Mouse (Mus musculus) ES-E14 (cell line): ENCODE measurements around the gene Tas2r138. TPM values are rescaled to one million over a fixed set of nuclear protein-coding genes. Genes with fewer than 3 reads are reported as not detected.
A peak's percentile ranks its signal among the peaks of the same experiment; 100 is the strongest.

Experiments used
- DNase-seq: peaks from one replicate; pipeline ENCODE4 v3.0.0-alpha.2; 2013; ENCODE audit warnings: low read depth, low spot score
- H3K27ac ChIP-seq: 2 replicates; pipeline ENCODE4 v1.5.1; 2012; ENCODE audit warnings: low read depth, mild to moderate bottlenecking, low read length, moderate library complexity, mixed read lengths; ENCODE audit not compliant: poor library complexity, insufficient read depth, severe bottlenecking
- H3K36me3 ChIP-seq: 2 replicates; pipeline ENCODE4 v1.6.1; 2012; ENCODE audit warnings: mild to moderate bottlenecking, low read length, moderate library complexity, mixed read lengths; ENCODE audit not compliant: control insufficient read depth, poor library complexity, insufficient read depth, severe bottlenecking
- H3K4me1 ChIP-seq, 2 experiments: fragments of 150-350 bp in 1 of 2; sonication (generic) in 1 of 2; 2 replicates each; pipeline ENCODE4 v1.6.1; 2012; ENCODE audit warnings: low read length in 2 of 2, mild to moderate bottlenecking in 1 of 2, mixed read lengths in 1 of 2; ENCODE audit not compliant: control insufficient read depth in 2 of 2, insufficient read depth in 2 of 2, poor library complexity in 1 of 2
- H3K4me3 ChIP-seq, 2 experiments: fragments of 150-350 bp in 1 of 2; sonication (generic) in 1 of 2; 2 replicates each; pipeline ENCODE4 v1.5.1; 2012; ENCODE audit warnings: low read length in 2 of 2, low read depth in 1 of 2, mild to moderate bottlenecking in 1 of 2, mixed read lengths in 1 of 2; ENCODE audit not compliant: insufficient read depth in 1 of 2, poor library complexity in 1 of 2, severe bottlenecking in 1 of 2
- H3K9ac ChIP-seq: 2 replicates; pipeline ENCODE4 v1.6.1; 2012; ENCODE audit warnings: low read depth, mild to moderate bottlenecking, low read length, mixed read lengths; ENCODE audit not compliant: poor library complexity, insufficient read depth, severe bottlenecking
- H3K9me3 ChIP-seq: fragments of 150-350 bp; sonication (generic); 2 replicates; pipeline ENCODE4 v1.6.1; 2012; ENCODE audit warnings: low read depth, mild to moderate bottlenecking, low read length; ENCODE audit not compliant: control insufficient read depth, insufficient read depth
- CHD2 ChIP-seq: IDR thresholded peaks from 2 replicates; pipeline ENCODE4 v1.6.1; 2014; ENCODE audit warnings: mild to moderate bottlenecking, low read depth, low read length, inconsistent platforms
- HCFC1 ChIP-seq: IDR thresholded peaks from 2 replicates; pipeline ENCODE4 v1.6.1; 2012; ENCODE audit warnings: low read length, inconsistent platforms, borderline replicate concordance; ENCODE audit not compliant: insufficient read depth
- MAFK ChIP-seq: IDR thresholded peaks from 2 replicates; pipeline ENCODE4 v1.6.1; 2014; ENCODE audit warnings: mild to moderate bottlenecking, low read depth, low read length, inconsistent platforms; ENCODE audit not compliant: insufficient read depth
- ZC3H11A ChIP-seq: IDR thresholded peaks from 2 replicates; pipeline ENCODE4 v1.6.1; 2012; ENCODE audit warnings: low read depth, mild to moderate bottlenecking, inconsistent platforms, low read length, borderline replicate concordance
- ZNF384 ChIP-seq: IDR thresholded peaks from 2 replicates; pipeline ENCODE4 v1.6.1; 2012; ENCODE audit warnings: low read depth, low read length, inconsistent platforms
- in situ Hi-C, 2 experiments: fragments of 600-800 bp; cut with MboI; formaldehyde crosslinking; loops; one replicate each; pipeline ENCODE4 v1.15.1; 2025; ENCODE audit warnings: low sequenced_read_pairs in 2 of 2, inconsistent platforms in 1 of 2; ENCODE audit not compliant: unreplicated experiment in 2 of 2
- total RNA-seq: library from RNA; depleted of rRNA; stranded (reverse); fragments of 300-350 nt; gene quantifications from 2 replicates; pipeline ENCODE4 v1.2.3, GENCODE M21; 2012

Gene Tas2r138
- total RNA-seq, 1 experiment, result not detected

DNA sequence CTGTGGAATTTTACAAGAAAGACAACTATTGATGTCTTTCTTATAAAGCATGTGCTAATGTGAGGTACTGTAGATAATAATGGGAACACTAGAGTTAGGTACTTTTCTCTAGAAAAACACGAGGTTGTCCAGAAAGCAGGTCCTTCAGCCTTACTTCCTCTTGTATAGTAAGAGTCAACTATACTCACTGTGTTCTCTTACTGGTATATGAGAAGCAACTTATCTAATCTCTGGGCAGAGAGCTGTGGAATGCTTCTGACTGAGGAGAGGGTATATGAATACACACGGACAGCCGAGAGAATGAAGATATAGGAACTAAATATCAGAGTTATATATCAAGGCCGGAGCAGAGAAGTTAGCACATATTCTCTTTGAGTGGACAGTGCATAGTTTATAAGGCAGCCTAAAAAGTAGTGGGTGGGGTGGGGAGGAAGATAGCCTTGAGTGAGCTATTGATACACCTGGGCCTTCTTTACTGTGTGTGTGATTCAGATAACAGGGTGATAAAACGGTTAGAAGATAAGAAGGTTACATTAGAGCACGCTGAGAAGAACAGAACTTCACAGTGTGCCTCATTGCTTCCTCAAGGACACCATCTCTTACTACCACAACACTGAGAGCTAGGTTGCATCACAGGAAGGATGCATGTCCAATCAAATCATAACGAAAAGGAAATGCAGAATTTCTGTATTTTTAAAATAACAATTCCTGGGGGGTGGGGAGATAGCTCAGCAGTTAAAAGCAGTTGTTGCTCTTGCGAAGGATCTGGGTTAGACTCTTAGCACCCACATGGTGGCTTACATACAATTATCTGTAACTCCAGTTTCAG, 27.8 kb upstream of the Tas2r138 start:
- H3K27ac ChIP-seq, result no peak overlapping the region
- in situ Hi-C loops, result no loop called here
- no peaks in the 10 kb centered on the region for H3K9me3 ChIP-seq
- no peak overlapping the region for H3K4me3 ChIP-seq
- TF ChIP-seq MAFK (no peak), ZC3H11A (no peak), CHD2 (no peak), HCFC1 (no peak)
- no peaks in the 10 kb centered on the region for H3K36me3 ChIP-seq
- no peak overlapping the region for H3K9ac ChIP-seq
- no peaks in the 10 kb centered on the region for H3K4me1 ChIP-seq
- DNase-seq, result no peak

- H3K9me3 ChIP-seq, result no peaks in the 10 kb centered on the region
- H3K4me1 ChIP-seq, result no peaks in the 10 kb centered on the region
- TF ChIP-seq MAFK, result peak; percentile 91
- TF ChIP-seq HCFC1, result no peak
- no peak overlapping the region for H3K9ac ChIP-seq
- no peaks in the 10 kb centered on the region for H3K36me3 ChIP-seq
- no peak for DNase-seq
- H3K27ac ChIP-seq, result no peak overlapping the region
- in situ Hi-C loops, result no loop called here
- H3K4me3 ChIP-seq, result no peak overlapping the region
Observed at GRCm38 (mm10) chr6:40637755-40638154, 24.6 kb upstream of the Tas2r138 start.

DNA sequence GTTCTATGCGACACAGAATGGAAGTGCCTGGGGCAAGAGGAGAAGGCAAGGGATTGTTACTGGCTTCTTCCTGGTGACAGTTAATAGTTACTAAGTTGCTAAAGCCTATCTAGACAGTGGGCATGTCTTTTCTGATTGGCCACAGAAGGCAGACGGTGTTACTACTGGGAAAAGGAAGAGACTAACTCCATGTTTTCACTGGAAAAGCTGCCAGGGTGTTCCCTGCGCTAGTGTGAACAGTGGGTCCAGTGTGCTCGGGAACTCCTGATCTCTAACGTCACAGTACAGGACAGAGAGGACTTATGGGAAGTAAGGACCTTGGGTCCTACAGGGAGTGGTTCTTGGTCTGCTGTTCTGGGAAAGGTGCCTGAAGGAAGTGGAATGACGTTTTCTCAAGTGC, 22.4 kb upstream of the Tas2r138 start:
- no peak for DNase-seq
- Histone ChIP-seq H3K36me3 (no peaks in the 10 kb centered on the region), H3K4me1 (no peaks in the 10 kb centered on the region), H3K9ac (no peak overlapping the region), H3K27ac (no peak overlapping the region), H3K4me3 (no peak overlapping the region), H3K9me3 (no peaks in the 10 kb centered on the region)
- in situ Hi-C loops, result no loop called here
- no peak for TF ChIP-seq ZC3H11A
- TF ChIP-seq HCFC1, result no peak
- no peak for TF ChIP-seq CHD2
- TF ChIP-seq MAFK, result no peak

- Histone ChIP-seq H3K4me1 (no peaks in the 10 kb centered on the region), H3K9me3 (no peaks in the 10 kb centered on the region), H3K9ac (no peak overlapping the region), H3K27ac (no peak overlapping the region), H3K4me3 (no peak overlapping the region), H3K36me3 (no peaks in the 10 kb centered on the region)
- in situ Hi-C loops, result no loop called here
- TF ChIP-seq MAFK, result no peak
- no peak for DNase-seq
Observed at GRCm38 (mm10) chr6:40634640-40635071, 21.5 kb upstream of the Tas2r138 start.

DNA sequence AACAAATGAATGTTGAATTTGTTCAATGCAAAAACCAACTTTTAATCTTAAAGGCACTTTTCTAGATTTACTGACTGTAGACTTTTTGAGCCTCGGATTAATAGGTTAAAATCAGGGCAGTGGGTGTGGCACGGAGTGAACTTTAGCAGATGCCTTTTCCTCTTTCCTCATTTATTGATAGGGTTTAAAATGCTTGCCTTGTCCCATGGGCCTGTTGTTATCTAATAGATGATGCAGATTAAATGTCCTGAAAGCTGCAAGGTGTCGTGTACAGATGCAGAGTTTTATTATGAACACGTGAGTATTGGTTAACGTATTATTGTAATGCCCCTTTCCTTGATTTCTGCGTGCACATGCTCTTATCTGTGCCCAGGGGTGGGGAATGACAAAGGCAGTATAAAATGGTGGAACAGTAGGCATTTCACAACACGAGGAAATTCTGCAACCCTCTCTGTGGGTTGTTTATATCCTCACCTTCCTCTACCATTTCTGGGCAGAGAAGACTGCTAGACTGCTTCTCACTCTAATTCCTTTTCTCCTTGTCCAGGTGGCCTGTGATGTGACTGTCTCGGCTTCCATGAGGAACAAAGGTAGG, 15.4 kb upstream of the Tas2r138 start, which contains the start of gene Mgam:
TSS of gene Mgam (plus strand) at position 426 of the 595 bp plus-strand sequence.
- no peak within 1 kb of the TSS for H3K27ac ChIP-seq
- DNase-seq, result no peak
- no peak within 1 kb of the TSS for H3K9ac ChIP-seq
- in situ Hi-C loops, result no loop called here
- TF ChIP-seq ZNF384, result no peak
- no peak for TF ChIP-seq MAFK
- TF ChIP-seq ZC3H11A, result no peak
- no peaks in the 10 kb centered on the region for H3K9me3 ChIP-seq
- no peak within 1 kb of the TSS for H3K4me3 ChIP-seq
- no peaks in the 10 kb centered on the region for H3K4me1 ChIP-seq
- no peaks in the 10 kb centered on the region for H3K36me3 ChIP-seq
